Mouse (Mus musculus): ENCODE data around the gene Gm4187.
"Not testable (repeated sequence)": the region's sequence is repeated elsewhere in the genome, so short reads cannot be mapped to it uniquely, and the experiment has no call there.

Gm4187 gene

DNA sequence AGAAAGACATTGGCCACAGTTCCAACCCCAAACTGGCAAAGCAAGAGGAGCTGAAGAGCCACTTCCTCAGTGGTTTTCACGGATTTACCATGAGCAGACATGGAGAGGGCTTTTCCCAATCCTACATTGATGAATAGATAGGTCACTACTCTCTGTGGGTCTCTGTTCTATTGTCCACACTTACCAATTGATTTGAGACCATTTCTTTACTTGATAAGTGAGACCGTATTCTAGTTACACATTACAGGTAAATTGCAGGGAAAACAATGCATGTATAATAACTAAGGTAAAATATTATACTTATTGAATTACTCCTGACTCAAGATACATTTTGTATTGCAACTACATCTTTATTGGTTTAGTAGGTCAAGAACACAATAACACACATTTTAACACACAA, at the start of gene Gm4187:
Gene Gm4187, minus strand, starts transcription at position 101 of the 400 bp plus-strand sequence.
- not testable (repeated sequence) for DNase-seq (ENCODE audit: low spot score in 2 of 2)

DNA sequence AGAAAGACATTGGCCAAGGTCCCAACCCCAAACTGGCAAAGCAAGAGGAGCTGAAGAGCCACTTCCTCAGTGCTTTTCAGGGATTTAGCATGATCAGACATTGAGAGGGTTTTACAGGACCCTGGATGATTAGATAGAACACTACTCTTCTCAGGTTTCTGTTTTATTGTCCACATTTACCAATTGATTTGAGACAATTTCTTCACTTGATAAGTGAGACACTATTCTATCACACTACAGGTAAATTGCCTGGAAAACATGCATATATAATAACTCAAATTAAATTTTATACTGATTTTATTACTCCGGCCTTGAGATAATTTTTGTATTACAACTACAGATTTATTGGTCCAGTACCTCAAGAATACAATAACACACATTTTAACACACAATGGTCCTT, 41.4 kb upstream of the Gm4187 start, which contains the start of gene Gm8660:
Gene Gm8660, minus strand, starts transcription at position 101 of the 400 bp plus-strand sequence.
- DNase-seq (ENCODE audit: low spot score in 2 of 2): not testable (repeated sequence)

Data from frontal cortex, postnatal 25 days (tissue).